Mouse (Mus musculus): ENCODE results near the gene Sebox.

- no peak for TF ChIP-seq CTCF (IDR thresholded peaks at IDR 0.05; ENCODE audit: borderline replicate concordance, insufficient read depth, low read depth, low read length)
- no peak for TF ChIP-seq POLR2A (IDR thresholded peaks at IDR 0.05; ENCODE audit: borderline replicate concordance, insufficient read depth, low read length)
Observed at GRCm38 (mm10) chr11:78471326-78472103, 31.7 kb upstream of the Sebox start.
